Mouse (Mus musculus): ENCODE data around the gene Gm11549.

Gm11549 gene

GRCm38 (mm10) chr3:36516196-36516595 is 5.4 kb downstream of the Gm11549 start:
- no peak for DNase-seq (ENCODE audit: low spot score in 2 of 2)

- no peak for DNase-seq (ENCODE audit: low spot score in 2 of 2)
Observed at GRCm38 (mm10) chr3:36511491-36511890, 10.1 kb downstream of the Gm11549 start.

- DNase-seq (ENCODE audit: low spot score in 2 of 2) = no peak
Observed at GRCm38 (mm10) chr3:36505809-36506735, 15.5 kb downstream of the Gm11549 start.

GRCm38 (mm10) chr3:36505306-36505705 is 16.3 kb downstream of the Gm11549 start:
- no peak for DNase-seq (ENCODE audit: low spot score in 2 of 2)

- DNase-seq (ENCODE audit: low spot score in 2 of 2) = no peak
Observed at GRCm38 (mm10) chr3:36501546-36501945, 20.1 kb downstream of the Gm11549 start.

- no peak for DNase-seq (ENCODE audit: low spot score in 2 of 2)
Observed at GRCm38 (mm10) chr3:36500976-36501375, 20.6 kb downstream of the Gm11549 start.

- no peak for DNase-seq (ENCODE audit: low spot score in 2 of 2)
Observed at GRCm38 (mm10) chr3:36499418-36499817, 22.2 kb downstream of the Gm11549 start.

GRCm38 (mm10) chr3:36498224-36498623 is 23.4 kb downstream of the Gm11549 start:
- no peak for DNase-seq (ENCODE audit: low spot score in 2 of 2)

GRCm38 (mm10) chr3:36496746-36497145 is 24.9 kb downstream of the Gm11549 start:
- peak; percentile 63 to 70 for DNase-seq (ENCODE audit: low spot score in 2 of 2)

- no peak for DNase-seq (ENCODE audit: low spot score in 2 of 2)
Observed at GRCm38 (mm10) chr3:36496273-36496672, 25.3 kb downstream of the Gm11549 start.

- DNase-seq (ENCODE audit: low spot score in 2 of 2) = peak; percentile 83 to 91
Observed at GRCm38 (mm10) chr3:36495436-36495835, 26.2 kb downstream of the Gm11549 start.

GRCm38 (mm10) chr3:36494613-36495012 is 27.0 kb downstream of the Gm11549 start:
- no peak for DNase-seq (ENCODE audit: low spot score in 2 of 2)

GRCm38 (mm10) chr3:36493641-36494283 is 27.9 kb downstream of the Gm11549 start:
- no peak for DNase-seq (ENCODE audit: low spot score in 2 of 2)

GRCm38 (mm10) chr3:36492716-36493391 is 28.8 kb downstream of the Gm11549 start:
- DNase-seq (ENCODE audit: low spot score in 2 of 2) = no peak

GRCm38 (mm10) chr3:36491535-36491934 is 30.1 kb downstream of the Gm11549 start:
- DNase-seq (ENCODE audit: low spot score in 2 of 2) = no peak

- no peak for DNase-seq (ENCODE audit: low spot score in 2 of 2)
Observed at GRCm38 (mm10) chr3:36489590-36489910, 32.1 kb downstream of the Gm11549 start.

- DNase-seq (ENCODE audit: low spot score in 2 of 2) = no peak
Observed at GRCm38 (mm10) chr3:36488899-36489589, 32.6 kb downstream of the Gm11549 start.

GRCm38 (mm10) chr3:36488367-36488766 is 33.2 kb downstream of the Gm11549 start:
- DNase-seq (ENCODE audit: low spot score in 2 of 2) = no peak

- DNase-seq (ENCODE audit: low spot score in 2 of 2) = no peak
Observed at GRCm38 (mm10) chr3:36486881-36487280, 34.7 kb downstream of the Gm11549 start.

- DNase-seq (ENCODE audit: low spot score in 2 of 2) = peak in 1 of 2 experiments; percentile 42
Observed at GRCm38 (mm10) chr3:36486176-36486575, 35.4 kb downstream of the Gm11549 start.

- DNase-seq (ENCODE audit: low spot score in 2 of 2) = no peak
Observed at GRCm38 (mm10) chr3:36484292-36484691, 37.3 kb downstream of the Gm11549 start.

GRCm38 (mm10) chr3:36482940-36483339 is 38.7 kb downstream of the Gm11549 start:
- no peak for DNase-seq (ENCODE audit: low spot score in 2 of 2)
